Mouse (Mus musculus): ENCODE data around the gene Prr12.

The Prr12 gene

GRCm38 (mm10) chr7:45077322-45077721 is 24.6 kb upstream of the Prr12 start:
- 91% methylated on average over 14 of the region's 14 CpGs for WGBS

- 87% methylated on average over 30 of the region's 30 CpGs for WGBS
These were observed 23.8 kb upstream of the Prr12 start for GRCm38 (mm10) chr7:45076501-45076900.

GRCm38 (mm10) chr7:45075405-45075804 is 22.7 kb upstream of the Prr12 start:
- WGBS, result 55% methylated on average over 4 of the region's 4 CpGs

GRCm38 (mm10) chr7:45073949-45074348 is 21.3 kb upstream of the Prr12 start:
- WGBS, result 93% methylated on average over 12 of the region's 12 CpGs

GRCm38 (mm10) chr7:45073171-45073707 is 20.6 kb upstream of the Prr12 start:
- 83% methylated on average over 7 of the region's 7 CpGs for WGBS

- WGBS, result 74% methylated on average over 2 of the region's 2 CpGs
These were observed 19.5 kb upstream of the Prr12 start for GRCm38 (mm10) chr7:45072230-45072629.

- WGBS, result 83% methylated on average over 2 of the region's 2 CpGs
These were observed 17.0 kb upstream of the Prr12 start for GRCm38 (mm10) chr7:45069671-45070070.

GRCm38 (mm10) chr7:45068000-45068318 is 15.3 kb upstream of the Prr12 start:
- 32% methylated on average over 5 of the region's 5 CpGs for WGBS

GRCm38 (mm10) chr7:45067190-45067999 is 14.7 kb upstream of the Prr12 start:
- 86% methylated on average over 4 of the region's 4 CpGs for WGBS

- WGBS, result under 1% methylated on average over 31 of the region's 31 CpGs
These were observed 9.7 kb upstream of the Prr12 start, which contains the start of the genes Nosip and Prrg2 for GRCm38 (mm10) chr7:45062239-45062835. Gene Nosip, plus strand, starts transcription at chr7:45062429. Gene Prrg2, minus strand, starts transcription at chr7:45062677.

GRCm38 (mm10) chr7:45061532-45062075 is 8.9 kb upstream of the Prr12 start:
- 15% methylated on average over 11 of the region's 11 CpGs for WGBS

- WGBS, result 94% methylated on average over 6 of the region's 6 CpGs
These were observed 8.0 kb upstream of the Prr12 start for GRCm38 (mm10) chr7:45060632-45061122.

- WGBS, result 75% methylated on average over 10 of the region's 10 CpGs
These were observed 6.2 kb upstream of the Prr12 start for GRCm38 (mm10) chr7:45058607-45059571.

- WGBS, result 76% methylated on average over 14 of the region's 14 CpGs
These were observed 3.8 kb upstream of the Prr12 start for GRCm38 (mm10) chr7:45056329-45056971.

- 2% methylated on average over 33 of the region's 33 CpGs for WGBS
These were observed 1.3 kb upstream of the Prr12 start for GRCm38 (mm10) chr7:45053931-45054510.

GRCm38 (mm10) chr7:45053117-45053930 is 643 bp upstream of the Prr12 start:
- under 1% methylated on average over 47 of the region's 59 CpGs for WGBS

- 1% methylated on average over 38 of the region's 38 CpGs for WGBS
These were observed 360 bp downstream of the Prr12 start for GRCm38 (mm10) chr7:45052181-45052861.

- WGBS, result 9% methylated on average over 13 of the region's 13 CpGs
These were observed 1.1 kb downstream of the Prr12 start for GRCm38 (mm10) chr7:45051601-45051974.
